Mouse (Mus musculus) c-Kit-negative CD71-positive TER-119-positive erythroid progenitor cells, embryonic 14.5 days (primary cell): ENCODE measurements at regions not wholly inside any gene's neighbourhood (a gene's known extent, or its start where the extent isn't known, plus 50 kb on each side); places are given as distances from the start of the nearest gene placed in this dataset.

Source experiments
- DNase-seq: peaks from one replicate; pipeline ENCODE4 v3.0.0-alpha.2; 2013; ENCODE audit warnings: low read depth, low spot score

DNA sequence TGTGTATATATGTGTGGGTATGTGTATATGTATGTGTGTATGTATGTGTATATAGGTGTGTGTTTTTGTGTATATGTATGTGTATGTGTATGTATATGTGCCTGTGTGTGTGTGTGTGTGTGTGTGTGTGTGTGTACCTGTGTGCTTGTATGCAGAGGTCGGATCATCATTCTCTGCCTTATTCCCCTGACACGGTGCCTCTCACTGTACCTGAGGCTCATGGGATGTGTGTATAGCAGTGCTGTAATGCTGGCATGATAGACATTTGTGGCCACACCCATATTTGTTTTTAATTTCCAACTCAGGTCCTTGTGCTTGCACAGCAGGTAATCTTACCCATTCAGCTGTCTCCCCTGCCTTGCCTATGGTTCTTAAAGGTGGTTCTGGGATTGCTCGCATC lies 402.1 kb upstream of the Tmpo start:
- DNase-seq: no peak

DNA sequence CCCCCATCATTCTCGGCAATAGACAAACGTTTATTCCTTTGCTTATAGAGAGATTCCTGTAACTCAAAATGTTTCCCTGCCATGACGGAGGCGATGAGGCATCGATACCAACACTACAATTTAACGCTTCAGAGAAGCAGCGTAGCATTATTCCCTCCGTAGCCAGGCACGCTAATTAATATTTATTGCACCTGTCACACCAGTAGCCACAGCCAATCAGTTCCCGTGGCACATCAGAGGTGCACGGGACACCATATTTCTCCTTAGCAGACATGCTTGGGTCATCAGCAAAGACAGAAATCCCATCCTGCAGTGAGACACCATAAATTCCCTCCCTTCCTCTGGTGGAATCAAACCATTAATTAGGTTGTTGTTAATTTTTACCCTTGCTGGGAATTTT lies 399.8 kb upstream of the Tmpo start:
- no peak for DNase-seq

DNA sequence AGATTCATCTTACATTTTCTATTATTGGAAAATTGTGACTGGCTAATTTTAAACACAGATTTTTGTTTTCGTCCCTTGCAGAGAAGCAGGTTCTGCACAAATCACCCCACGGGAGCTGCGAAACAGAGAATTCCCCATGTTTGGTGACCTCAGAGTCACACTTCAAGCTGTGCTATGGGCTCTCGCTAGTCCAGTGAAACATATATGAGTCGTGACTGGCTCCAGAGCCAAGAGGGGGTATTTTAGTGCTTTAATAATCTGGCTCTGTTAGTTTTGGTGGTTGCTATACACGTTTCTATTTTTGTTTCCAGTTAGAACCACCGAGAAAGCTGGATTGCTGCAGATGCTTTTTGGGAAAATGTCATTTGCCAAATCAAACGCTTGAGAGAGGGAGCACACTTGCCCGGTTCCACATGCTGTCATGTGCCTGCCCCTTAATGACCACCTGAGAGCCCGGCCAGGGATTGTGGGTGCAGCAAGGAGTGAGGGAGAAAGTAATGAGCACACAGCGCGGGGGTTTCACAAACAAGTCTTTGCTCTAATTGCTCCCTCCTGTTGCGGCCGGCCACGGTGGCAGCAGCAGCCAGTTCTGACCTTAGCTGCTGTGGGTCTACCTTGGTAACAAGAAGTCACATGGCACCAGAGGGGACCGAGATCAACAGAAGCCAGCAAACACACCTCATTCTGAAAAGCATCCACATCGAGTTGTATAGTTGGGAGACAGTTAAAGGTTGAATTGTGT lies 394.4 kb upstream of the Tmpo start:
- no peak for DNase-seq

- no peak for DNase-seq
These were observed 391.7 kb upstream of the Tmpo start for GRCm38 (mm10) chr10:91572796-91573195.

DNA sequence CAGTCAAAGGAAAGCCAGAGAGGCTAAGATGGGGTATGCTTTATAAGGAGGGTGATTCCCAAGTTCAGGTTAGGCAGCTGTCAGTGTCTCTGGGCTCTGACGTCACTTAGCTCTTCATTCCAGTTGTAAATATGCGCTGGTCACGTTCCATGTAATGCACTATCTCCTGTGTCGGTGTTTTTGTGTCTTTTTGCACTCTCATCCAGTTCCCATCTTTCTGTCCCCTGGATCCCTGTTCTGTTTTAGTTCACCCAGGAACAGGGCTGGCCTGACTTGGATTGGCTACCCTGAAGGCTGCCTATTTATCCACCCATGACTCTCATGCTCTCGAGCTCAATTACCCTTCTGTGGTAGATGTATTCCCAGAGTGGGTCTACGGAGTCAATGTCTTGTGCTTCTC lies 387.9 kb upstream of the Tmpo start:
- DNase-seq: no peak

DNA sequence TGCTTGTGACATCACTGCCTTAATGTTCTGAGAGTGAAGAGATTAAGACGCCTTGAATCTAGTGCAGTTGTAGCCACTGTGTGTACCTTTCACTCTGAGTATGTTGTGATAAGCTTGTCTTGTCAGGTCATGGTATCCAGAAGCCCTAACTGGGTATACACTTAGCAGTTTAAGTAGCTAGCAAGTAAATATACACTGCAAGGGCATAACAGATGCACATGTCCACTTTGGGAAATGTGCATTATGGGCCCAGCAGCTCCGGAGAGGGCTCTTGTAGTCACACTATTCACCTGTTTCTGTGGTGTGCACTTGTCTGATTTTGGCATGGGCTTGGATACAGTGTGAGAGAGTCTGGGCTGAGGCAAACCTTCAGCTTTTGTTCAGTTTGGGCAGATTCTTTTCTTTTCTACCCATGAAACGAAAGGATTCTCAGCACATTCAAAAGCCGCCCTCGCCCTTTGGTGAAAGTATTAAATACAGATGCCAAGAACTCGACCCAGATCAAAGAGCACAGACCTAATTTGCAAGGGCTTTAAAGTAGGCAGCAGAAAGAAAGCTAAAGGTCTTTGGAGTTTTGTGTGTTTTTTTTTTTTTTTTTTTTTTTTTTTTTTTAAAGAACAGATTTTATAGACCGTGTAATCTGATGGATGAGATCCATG lies 385.1 kb upstream of the Tmpo start:
- no peak for DNase-seq

GRCm38 (mm10) chr10:91559307-91559706 lies 378.2 kb upstream of the Tmpo start:
- DNase-seq: no peak

- DNase-seq: no peak
These were observed 367.0 kb upstream of the Tmpo start for GRCm38 (mm10) chr10:91548071-91548470.

DNA sequence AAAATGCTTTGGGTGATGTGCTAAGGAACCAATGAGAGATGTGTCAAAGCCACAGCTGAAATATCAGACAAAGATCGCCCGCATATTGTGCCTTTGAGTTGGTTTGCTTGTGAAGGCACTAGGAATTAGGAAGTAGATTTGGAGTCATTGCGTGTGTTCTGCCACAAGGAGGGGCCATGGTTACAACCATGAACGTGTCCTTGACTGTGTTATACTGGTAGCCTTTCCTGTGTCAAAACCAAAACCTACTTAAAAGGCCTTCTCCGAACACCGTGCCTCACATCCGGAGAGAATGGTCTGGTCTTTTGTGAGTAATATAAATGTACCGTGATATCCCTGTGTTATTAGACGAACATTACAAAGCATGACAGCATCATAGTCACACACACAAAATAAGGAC lies 365.0 kb upstream of the Tmpo start:
- no peak for DNase-seq

DNA sequence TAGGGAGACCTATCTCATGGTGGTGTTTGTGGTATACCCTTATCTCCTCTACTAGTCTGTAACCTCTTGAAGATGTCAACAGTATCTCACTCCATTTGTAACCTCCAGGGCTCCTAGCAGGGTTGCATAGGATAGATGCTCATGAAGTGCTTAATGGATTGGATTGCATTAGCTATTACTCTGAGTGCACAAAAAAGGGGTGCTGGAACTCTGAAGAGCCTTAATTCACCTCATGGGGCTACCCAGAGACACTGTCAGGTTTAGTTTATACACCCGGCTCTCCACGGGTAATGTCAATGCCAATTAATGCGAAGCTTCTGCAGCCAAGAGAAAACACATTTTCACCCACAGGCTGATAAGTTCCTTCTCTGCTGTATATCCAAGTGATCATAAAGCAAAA lies 364.3 kb upstream of the Tmpo start:
- no peak for DNase-seq

GRCm38 (mm10) chr10:91543167-91543918 lies 362.2 kb upstream of the Tmpo start:
- no peak for DNase-seq

DNA sequence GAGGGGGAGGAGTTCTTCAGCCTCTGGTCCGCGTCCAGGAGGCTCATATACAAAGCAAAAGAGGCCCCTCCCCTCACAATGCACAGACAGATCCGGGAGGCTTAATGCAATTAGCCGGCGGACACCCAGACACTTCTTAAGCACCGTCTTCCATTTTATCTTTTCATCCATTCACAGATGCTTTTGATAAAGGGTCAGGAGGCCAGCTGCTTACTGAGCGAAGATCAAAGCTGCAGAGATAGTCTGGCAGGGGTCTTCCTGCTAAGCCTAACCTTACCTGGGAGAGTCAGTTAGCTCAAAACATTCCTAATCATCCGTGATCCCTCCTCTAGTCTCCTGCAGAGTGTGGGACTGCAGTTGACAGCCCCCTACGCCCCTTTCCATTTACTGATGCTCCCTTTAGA lies 361.1 kb upstream of the Tmpo start:
- DNase-seq: no peak

DNA sequence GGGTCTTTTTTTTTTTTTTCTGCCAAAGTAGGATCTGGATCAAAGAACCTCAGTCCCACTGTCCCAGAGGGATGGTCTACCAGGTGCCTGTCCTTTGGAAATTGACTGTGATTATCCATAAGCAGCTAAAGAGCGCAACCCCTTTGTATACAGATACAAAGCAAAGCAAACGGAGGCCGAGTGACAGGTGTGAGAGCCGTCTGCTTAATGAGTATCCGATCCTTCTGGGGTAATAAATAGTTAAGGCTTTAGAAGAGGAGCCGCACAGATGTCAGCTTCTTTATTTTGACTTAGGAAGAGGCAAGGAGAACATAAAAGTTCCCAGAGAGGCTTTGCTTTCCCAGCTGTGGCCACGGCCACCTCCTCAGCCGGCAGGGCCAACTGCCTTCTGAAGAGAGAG lies 356.1 kb upstream of the Tmpo start:
- no peak for DNase-seq

- no peak for DNase-seq
These were observed 354.3 kb upstream of the Tmpo start for GRCm38 (mm10) chr10:91535392-91535791.

DNA sequence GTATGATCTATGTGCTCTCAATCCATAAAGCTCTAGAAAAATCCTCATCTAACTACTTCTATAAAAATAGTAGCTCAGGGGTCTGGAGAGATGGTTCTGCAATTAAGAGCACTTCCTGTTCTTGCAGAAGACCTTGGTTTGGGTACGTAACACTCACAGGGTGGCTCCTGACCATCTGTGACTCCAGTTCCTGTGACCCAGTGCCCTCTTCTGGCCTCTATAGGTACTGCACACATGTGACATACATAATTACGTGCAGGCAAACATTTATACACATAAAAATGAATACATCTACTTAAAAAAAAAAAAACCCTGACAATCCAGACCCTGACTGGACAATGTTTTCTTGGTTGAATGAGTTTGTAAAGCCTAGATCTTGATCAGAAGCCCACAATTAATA lies 347.2 kb upstream of the Tmpo start:
- DNase-seq: no peak

GRCm38 (mm10) chr10:91521168-91521567 lies 340.1 kb upstream of the Tmpo start:
- no peak for DNase-seq

GRCm38 (mm10) chr10:91515021-91515371 lies 333.9 kb upstream of the Tmpo start:
- DNase-seq: no peak

DNA sequence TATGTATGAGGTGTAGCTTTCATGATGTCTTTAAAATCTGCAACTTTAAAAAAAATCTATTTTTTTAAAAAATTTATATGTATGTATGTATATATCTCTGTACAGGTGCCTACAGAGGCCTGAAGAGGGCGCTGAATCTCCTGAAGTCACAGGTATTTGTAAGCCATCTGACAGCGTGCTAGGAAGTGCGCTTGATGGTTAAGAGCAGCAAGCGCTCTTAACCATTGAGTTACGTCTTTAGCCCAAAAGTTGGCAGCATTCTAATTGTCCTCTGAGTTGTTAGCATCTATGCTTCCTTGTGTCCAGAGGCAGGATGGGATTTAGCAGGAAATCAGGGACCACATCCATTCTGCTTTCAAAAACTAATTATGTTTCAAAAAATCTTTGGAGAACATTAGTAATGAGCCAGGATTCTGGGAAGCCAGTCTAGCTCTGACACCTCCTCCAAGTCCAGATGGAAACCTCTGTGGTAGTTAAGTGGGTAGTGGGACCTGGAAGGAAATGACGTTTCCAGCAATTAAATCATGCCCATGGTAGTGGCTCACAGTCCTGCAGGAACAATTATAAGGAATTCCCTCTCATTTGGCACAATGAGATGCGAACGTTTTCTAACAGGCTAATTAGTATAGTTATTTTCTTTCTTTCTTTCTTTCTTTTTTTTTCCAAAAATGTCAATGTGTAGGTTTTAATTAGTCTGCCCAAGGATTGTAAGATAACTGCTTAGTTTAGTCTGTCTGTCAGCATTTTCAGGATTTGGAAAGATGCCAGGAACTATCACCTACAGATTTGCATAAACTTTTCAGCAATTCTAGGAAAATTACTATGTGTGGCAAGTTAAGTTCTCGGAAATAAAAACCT lies 333.3 kb upstream of the Tmpo start:
- no peak for DNase-seq

GRCm38 (mm10) chr10:91507038-91507437 lies 325.9 kb upstream of the Tmpo start:
- DNase-seq: no peak

GRCm38 (mm10) chr10:91504891-91505290 lies 323.8 kb upstream of the Tmpo start:
- DNase-seq: no peak

- no peak for DNase-seq
These were observed 317.4 kb upstream of the Tmpo start for GRCm38 (mm10) chr10:91498543-91498942.

DNA sequence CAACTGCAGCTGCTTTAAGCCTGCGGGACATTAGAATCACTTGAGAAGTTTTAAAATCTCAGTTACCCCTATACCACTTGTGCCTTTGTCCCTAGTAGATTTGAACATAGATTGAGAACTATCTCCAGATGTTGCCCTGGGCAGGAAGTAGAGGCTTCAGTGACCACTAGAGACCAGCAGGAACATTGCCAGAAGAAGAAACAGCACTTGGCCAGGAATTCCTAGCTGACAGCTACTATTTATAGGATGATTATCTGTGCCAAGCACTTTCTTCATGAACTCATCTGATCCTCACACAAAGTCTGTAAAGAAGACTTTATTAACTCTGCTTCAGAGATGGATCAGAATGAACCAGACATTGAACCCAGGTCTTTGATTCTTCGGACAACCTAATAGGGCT lies 283.6 kb upstream of the Tmpo start:
- no peak for DNase-seq
